Mouse (Mus musculus): ENCODE measurements around the gene Cdc42se2.

DNA sequence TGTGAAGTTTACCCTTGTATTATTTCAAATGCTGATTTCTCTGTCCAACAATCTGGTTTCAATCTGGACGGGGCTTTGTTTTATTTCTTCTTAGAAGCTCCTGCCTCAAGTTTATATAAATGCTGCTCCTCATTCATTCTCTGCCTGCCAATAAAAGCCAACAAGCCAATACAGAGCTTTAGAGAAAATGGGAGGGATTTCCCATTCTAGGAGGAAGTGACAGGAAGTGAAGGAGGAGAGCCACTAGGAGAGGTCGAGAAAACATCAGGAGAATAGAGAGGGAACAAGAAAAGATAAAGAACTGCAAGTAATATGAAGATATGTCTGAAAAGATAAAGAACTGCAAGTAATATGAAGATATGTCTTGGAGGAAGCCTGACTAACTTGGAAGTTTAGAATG lies 74.6 kb downstream of the Cdc42se2 start:
- no peak for TF ChIP-seq CTCF (IDR thresholded peaks at IDR 0.05; ENCODE audit: borderline replicate concordance, insufficient read depth, low read length)
- no peak for TF ChIP-seq POLR2A (IDR thresholded peaks at IDR 0.05; ENCODE audit: low read depth, low read length)

Measured in embryonic fibroblast, embryonic 13.5 days (primary cell).